Mouse (Mus musculus): ENCODE measurements around the gene Fgfrl1.

- TF ChIP-seq GATA1 (IDR thresholded peaks at IDR 0.05; ENCODE audit: borderline replicate concordance, low read length) (no peak), FLI1 (IDR thresholded peaks at IDR 0.05; ENCODE audit: low read length) (no peak)
Measured at GRCm38 (mm10) chr5:108647820-108648465, 44.2 kb upstream of the Fgfrl1 start.
